Mouse (Mus musculus) MEL (cell line): ENCODE measurements around the gene Wiz. TPM values are rescaled to one million over a fixed set of nuclear protein-coding genes. Genes with fewer than 3 reads are reported as not detected.
A peak's percentile ranks its signal among the peaks of the same experiment; 100 is the strongest.

ENCODE experiments used
- DNase-seq: peaks from one replicate; pipeline ENCODE4 v3.0.0; 2011; ENCODE audit warnings: low read depth, low spot score
- H3K27ac ChIP-seq: 2 replicates; pipeline ENCODE4 v1.5.1; 2012; ENCODE audit warnings: low read depth, mild to moderate bottlenecking, control low read depth, low read length, moderate library complexity; ENCODE audit not compliant: control insufficient read depth
- H3K27me3 ChIP-seq, 2 experiments: fragments of 150-350 bp in 1 of 2; sonication (generic) in 1 of 2; 2 replicates each; pipeline ENCODE4 v1.6.1; 2012; ENCODE audit warnings: low read length in 2 of 2, mild to moderate bottlenecking in 2 of 2, improper control_type of control experiment in 1 of 2, moderate library complexity in 1 of 2; ENCODE audit not compliant: insufficient read depth in 2 of 2, control insufficient read depth in 1 of 2
- H3K36me3 ChIP-seq, 2 experiments: 2 replicates each; pipeline ENCODE4 v1.6.1; 2012 to 2014; ENCODE audit warnings: low read length in 2 of 2, improper control_type of control experiment in 1 of 2, inconsistent platforms in 1 of 2, mild to moderate bottlenecking in 1 of 2; ENCODE audit not compliant: insufficient read depth in 2 of 2, control insufficient read depth in 1 of 2
- H3K4me1 ChIP-seq, 2 experiments: fragments of 150-350 bp in 1 of 2; sonication (generic) in 1 of 2; 2 replicates each; pipeline ENCODE4 v1.6.1; 2012; ENCODE audit warnings: low read length in 2 of 2, improper control_type of control experiment in 1 of 2, mild to moderate bottlenecking in 1 of 2; ENCODE audit not compliant: insufficient read depth in 2 of 2, control insufficient read depth in 1 of 2
- H3K4me3 ChIP-seq, 2 experiments: fragments of 150-350 bp in 1 of 2; sonication (generic) in 1 of 2; 2 replicates each; pipeline ENCODE4 v1.5.1; 2012; ENCODE audit warnings: low read depth in 2 of 2, low read length in 2 of 2, mild to moderate bottlenecking in 2 of 2, moderate library complexity in 2 of 2, control low read depth in 1 of 2, improper control_type of control experiment in 1 of 2; ENCODE audit not compliant: control insufficient read depth in 1 of 2, insufficient read depth in 1 of 2
- H3K79me2 ChIP-seq: 2 replicates; pipeline ENCODE4 v1.6.1; 2012; ENCODE audit warnings: mild to moderate bottlenecking, low read length, moderate library complexity; ENCODE audit not compliant: control insufficient read depth, poor library complexity, insufficient read depth
- H3K9ac ChIP-seq: 2 replicates; pipeline ENCODE4 v1.6.1; 2012; ENCODE audit warnings: low read depth, mild to moderate bottlenecking, control low read depth, low read length, moderate library complexity; ENCODE audit not compliant: control insufficient read depth, poor library complexity, severe bottlenecking
- H3K9me3 ChIP-seq: fragments of 150-350 bp; sonication (generic); replicated peaks from 2 replicates; pipeline ENCODE4 v1.6.1; 2012; ENCODE audit warnings: mild to moderate bottlenecking, low read length, improper control_type of control experiment, moderate library complexity; ENCODE audit not compliant: insufficient read depth
- BHLHE40 ChIP-seq: IDR thresholded peaks from 2 replicates; pipeline ENCODE4 v1.6.1; 2012; ENCODE audit warnings: low read depth, mild to moderate bottlenecking, inconsistent platforms, low read length, improper control_type of control experiment, borderline replicate concordance
- CHD2 ChIP-seq: IDR thresholded peaks from 2 replicates; pipeline ENCODE4 v1.6.1; 2011; ENCODE audit warnings: low read length, improper control_type of control experiment
- ELF1 ChIP-seq: IDR thresholded peaks from 2 replicates; pipeline ENCODE4 v1.6.1; 2014; ENCODE audit warnings: low read depth, mild to moderate bottlenecking, inconsistent platforms, low read length, improper control_type of control experiment, moderate library complexity
- EP300 ChIP-seq, 2 experiments: IDR thresholded peaks; 2 replicates each; pipeline ENCODE4 v1.6.1; 2011; ENCODE audit warnings: improper control_type of control experiment in 2 of 2, low read length in 2 of 2, low read depth in 1 of 2, mild to moderate bottlenecking in 1 of 2
- ETS1 ChIP-seq: IDR thresholded peaks from 2 replicates; pipeline ENCODE4 v1.6.1; 2012; ENCODE audit warnings: low read depth, mild to moderate bottlenecking, inconsistent platforms, low read length, improper control_type of control experiment, moderate library complexity
- HCFC1 ChIP-seq: IDR thresholded peaks from 2 replicates; pipeline ENCODE4 v1.6.1; 2012; ENCODE audit warnings: low read depth, mild to moderate bottlenecking, inconsistent platforms, low read length, improper control_type of control experiment, moderate library complexity
- MAFK ChIP-seq: IDR thresholded peaks from 2 replicates; pipeline ENCODE4 v1.6.1; 2011; ENCODE audit warnings: low read depth, mild to moderate bottlenecking, low read length, improper control_type of control experiment, borderline replicate concordance
- MAZ ChIP-seq: IDR thresholded peaks from 2 replicates; pipeline ENCODE4 v1.6.1; 2012; ENCODE audit warnings: low read depth, mild to moderate bottlenecking, inconsistent platforms, low read length, improper control_type of control experiment
- MXI1 ChIP-seq: IDR thresholded peaks from 2 replicates; pipeline ENCODE4 v1.6.1; 2011; ENCODE audit warnings: mild to moderate bottlenecking, low read depth, low read length, improper control_type of control experiment
- MYB ChIP-seq: IDR thresholded peaks from 2 replicates; pipeline ENCODE4 v1.6.1; 2011; ENCODE audit warnings: mild to moderate bottlenecking, low read depth, low read length, improper control_type of control experiment
- NRF1 ChIP-seq: IDR thresholded peaks from 2 replicates; pipeline ENCODE4 v1.6.1; 2014; ENCODE audit warnings: low read depth, mild to moderate bottlenecking, inconsistent platforms, low read length, improper control_type of control experiment, moderate library complexity; ENCODE audit not compliant: poor library complexity, insufficient read depth, severe bottlenecking
- POLR2A ChIP-seq, 2 experiments: IDR thresholded peaks; 2 replicates each; pipeline ENCODE4 v1.6.1; 2011 to 2012; ENCODE audit warnings: low read length in 2 of 2, mild to moderate bottlenecking in 2 of 2, control low read depth in 1 of 2, improper control_type of control experiment in 1 of 2, low read depth in 1 of 2, moderate library complexity in 1 of 2; ENCODE audit not compliant: control insufficient read depth in 1 of 2, insufficient read depth in 1 of 2, poor library complexity in 1 of 2
- RCOR1 ChIP-seq: IDR thresholded peaks from 2 replicates; pipeline ENCODE4 v1.6.1; 2012; ENCODE audit warnings: low read depth, mild to moderate bottlenecking, inconsistent platforms, low read length, improper control_type of control experiment
- SIN3A ChIP-seq: IDR thresholded peaks from 2 replicates; pipeline ENCODE4 v1.6.1; 2012; ENCODE audit warnings: low read length, improper control_type of control experiment, inconsistent platforms
- TAL1 ChIP-seq: IDR thresholded peaks from 2 replicates; pipeline ENCODE4 v1.6.1; 2012; ENCODE audit warnings: mild to moderate bottlenecking, inconsistent platforms, low read length, moderate library complexity, mixed read lengths
- TBP ChIP-seq: IDR thresholded peaks from 2 replicates; pipeline ENCODE4 v1.8.0; 2011; ENCODE audit warnings: low read depth, low read length, improper control_type of control experiment
- TCF12 ChIP-seq: IDR thresholded peaks from 2 replicates; pipeline ENCODE4 v1.6.1; 2014; ENCODE audit warnings: low read depth, mild to moderate bottlenecking, inconsistent platforms, low read length, improper control_type of control experiment, moderate library complexity
- UBTF ChIP-seq: IDR thresholded peaks from 2 replicates; pipeline ENCODE4 v1.6.1; 2012; ENCODE audit warnings: low read depth, mild to moderate bottlenecking, inconsistent platforms, low read length, improper control_type of control experiment, moderate library complexity, borderline replicate concordance; ENCODE audit not compliant: insufficient read depth
- USF2 ChIP-seq, 2 experiments: IDR thresholded peaks; 2 replicates each; pipeline ENCODE4 v1.6.1; 2011 to 2012; ENCODE audit warnings: improper control_type of control experiment in 2 of 2, low read length in 2 of 2, borderline replicate concordance in 1 of 2, inconsistent platforms in 1 of 2, low read depth in 1 of 2, mild to moderate bottlenecking in 1 of 2; ENCODE audit not compliant: insufficient read depth in 1 of 2
- polyA plus RNA-seq, 2 experiments: library from polyadenylated mRNA; stranded (reverse) in 1 of 2; unstranded in 1 of 2; fragments of >175 nt in 1 of 2; fragments of >200 nt in 1 of 2; gene quantifications; 2 replicates each; pipeline versions ENCODE4 v1.2.1 to v1.2.4; 2012; ENCODE audit warnings: low replicate concordance in 2 of 2, low read depth in 1 of 2; ENCODE audit not compliant: insufficient read length in 2 of 2, insufficient read depth in 1 of 2, missing spikeins in 1 of 2
- total RNA-seq: library from RNA; depleted of rRNA; stranded (reverse); fragments of 300-350 nt; gene quantifications from 2 replicates; pipeline ENCODE4 v1.2.3, GENCODE M21; 2012; rRNA removed

Wiz gene
- total RNA-seq (4.4 and 5.6 TPM in 2 replicates), polyA plus RNA-seq (10 to 100 TPM in 1 of 2 experiments, not detected in 1; 44.1 TPM)

DNA sequence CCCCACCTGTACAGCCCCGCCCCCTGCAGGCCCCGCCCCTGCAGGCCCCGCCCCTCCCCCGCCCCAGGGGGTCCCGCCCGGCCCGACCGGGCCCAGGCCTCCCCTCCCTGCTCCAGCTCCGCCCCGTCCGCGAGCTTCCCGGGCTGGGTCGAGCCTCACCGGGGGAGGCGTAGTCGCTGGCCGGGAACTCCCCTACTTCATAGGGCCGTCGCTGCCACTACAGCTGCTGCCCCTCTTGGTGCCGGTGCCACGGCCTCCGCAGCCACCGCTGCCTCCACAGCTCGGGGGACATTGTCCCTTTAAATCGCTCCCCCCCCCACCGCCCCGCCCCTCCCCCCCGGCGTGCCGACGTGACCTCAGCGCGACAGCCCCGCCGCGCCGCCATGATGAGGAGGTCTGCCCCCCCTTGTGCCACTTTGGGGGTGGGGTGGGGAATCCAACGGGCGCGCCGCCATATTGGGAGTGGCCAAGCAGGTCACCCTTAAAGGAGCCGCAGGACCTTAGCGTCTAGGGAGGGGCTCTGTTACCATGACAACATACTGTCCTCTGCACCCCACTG lies at the start of gene Wiz:
Gene Wiz (minus strand): TSS at position 339 of the 559 bp plus-strand sequence.
- DNase-seq = peak; percentile 93

GRCm38 (mm10) chr17:32437106-32437505 lies 47.9 kb upstream of the Wiz start:
- Histone ChIP-seq H3K9ac (no peak overlapping the region), H3K9me3 (no peaks in the 10 kb centered on the region), H3K27me3 (peaks cover 4 to 5% of the 10 kb centered on the region in 2 experiments), H3K4me3 (no peak overlapping the region), H3K36me3 (no peaks in the 10 kb centered on the region), H3K4me1 (no peaks in the 10 kb centered on the region; a peak in 1 of 4 replicates), H3K79me2 (no peaks in the 10 kb centered on the region), H3K27ac (no peak overlapping the region)
- no peak for DNase-seq
- TF ChIP-seq BHLHE40 (no peak), MAFK (no peak), USF2 (IDR thresholded peaks at IDR 0.05; ENCODE audit: borderline replicate concordance in 1 of 2, insufficient read depth in 1 of 2, low read depth in 1 of 2, low read length in 2 of 2) (no peak), MXI1 (no peak)

More for the DNA sequence above, at the start of gene Wiz:
- H3K4me3 ChIP-seq = peak within 1 kb of the TSS; percentile 96
- H3K36me3 ChIP-seq = no peaks in the 10 kb centered on the region
- peaks cover 0 to 6% of the 10 kb centered on the region in 2 experiments; a peak in 1 of 4 replicates for H3K4me1 ChIP-seq
- no peaks in the 10 kb centered on the region; the same call in 1 of the 2 replicates for H3K79me2 ChIP-seq
- peak within 1 kb of the TSS; percentile 37; the same call in 1 of the 2 replicates for H3K27ac ChIP-seq
- peak within 1 kb of the TSS; percentile 97 for H3K9ac ChIP-seq
- H3K27me3 ChIP-seq = no peaks in the 10 kb centered on the region
- 0 out of 2 replicates have a peak, but pooled peaks have one; percentile 52 for TF ChIP-seq RCOR1
- TF ChIP-seq TCF12 = peak; percentile 17; the same call in 1 of the 2 replicates
- no peak for TF ChIP-seq BHLHE40
- peak; percentile 62 for TF ChIP-seq CHD2
- no peak for TF ChIP-seq MAFK
- peak; percentile 50 for TF ChIP-seq MXI1
- peak; percentile 55 for TF ChIP-seq MYB
- TF ChIP-seq TAL1 = no peak
- TF ChIP-seq MAZ = peak; percentile 99; the same call in 1 of the 2 replicates
- TF ChIP-seq SIN3A = peak; percentile 96
- TF ChIP-seq HCFC1 = peak; percentile 94
- TF ChIP-seq ELF1 = peak; percentile 49; the same call in 1 of the 2 replicates
- no peak for TF ChIP-seq USF2 (IDR thresholded peaks at IDR 0.05; ENCODE audit: borderline replicate concordance in 1 of 2, insufficient read depth in 1 of 2, low read depth in 1 of 2, low read length in 2 of 2)
- TF ChIP-seq TBP = no peak
- TF ChIP-seq NRF1 = peak; percentile 53; the same call in 1 of the 2 replicates
- TF ChIP-seq POLR2A (IDR thresholded peaks at IDR 0.05; ENCODE audit: control insufficient read depth in 1 of 2, insufficient read depth in 1 of 2, low read depth in 1 of 2, low read length in 2 of 2, poor library complexity in 1 of 2) = peak in 1 of 2 experiments; percentile 44; a peak in 2 of 4 replicates
- TF ChIP-seq ETS1 = peak; percentile 38; the same call in 1 of the 2 replicates
- TF ChIP-seq EP300 (IDR thresholded peaks at IDR 0.05; ENCODE audit: low read depth in 1 of 2, low read length in 2 of 2) = peak in 1 of 2 experiments; percentile 44; a peak in 2 of 4 replicates
- no peak for TF ChIP-seq UBTF
- no peaks in the 10 kb centered on the region for H3K9me3 ChIP-seq
